Mouse (Mus musculus) lung, embryonic 14.5 days (tissue): Measurements from ENCODE around the gene Irx5. TPM values are rescaled to one million over a fixed set of nuclear protein-coding genes. Genes with fewer than 3 reads are reported as not detected.
A peak's percentile ranks its signal among the peaks of the same experiment; 100 is the strongest.

Source experiments
- ATAC-seq: fragments of 200-750 bp; cut with Nextera tagmentation; 2 replicates; pipeline ENCODE4 v1.8.0; 2017; ENCODE audit warnings: mild to moderate bottlenecking, moderate TSS enrichment, moderate library complexity; ENCODE audit not compliant: insufficient read depth
- DNase-seq: peaks from one replicate; pipeline ENCODE4 v3.0.0-alpha.2; 2015
- H3K27ac ChIP-seq: fragments of 300-500 bp; sonication (generic); 2 replicates; pipeline ENCODE4 v1.5.1; 2014; ENCODE audit warnings: low read depth, mild to moderate bottlenecking, moderate library complexity
- H3K27me3 ChIP-seq: fragments of 300-500 bp; sonication (generic); 2 replicates; pipeline ENCODE4 v1.6.1; 2014; ENCODE audit warnings: low read length, control low read depth; ENCODE audit not compliant: insufficient read depth
- H3K36me3 ChIP-seq: fragments of 300-500 bp; sonication (generic); 2 replicates; pipeline ENCODE4 v1.6.1; 2014; ENCODE audit warnings: control low read depth; ENCODE audit not compliant: insufficient read depth
- H3K4me1 ChIP-seq: fragments of 300-500 bp; sonication (generic); 2 replicates; pipeline ENCODE4 v1.6.1; 2014; ENCODE audit warnings: antibody characterized with exemption, control low read depth; ENCODE audit not compliant: insufficient read depth
- H3K4me2 ChIP-seq: fragments of 300-500 bp; sonication (generic); 2 replicates; pipeline ENCODE4 v1.6.1; 2014; ENCODE audit warnings: mild to moderate bottlenecking
- H3K4me3 ChIP-seq: fragments of 300-500 bp; sonication (generic); 2 replicates; pipeline ENCODE4 v1.5.1; 2014; ENCODE audit warnings: low read depth, low read length
- H3K9ac ChIP-seq: fragments of 300-500 bp; sonication (generic); 2 replicates; pipeline ENCODE4 v1.6.1; 2014
- H3K9me3 ChIP-seq: fragments of 300-500 bp; sonication (generic); 2 replicates; pipeline ENCODE4 v1.6.1; 2016; ENCODE audit warnings: low read depth, low read length, control low read depth
- CTCF ChIP-seq: IDR thresholded peaks from 2 replicates; pipeline ENCODE4 v1.5.1; 2016; ENCODE audit warnings: antibody characterized with exemption, low read depth
- WGBS: fragments of 180-500 bp; shearing (Covaris S2); extraction: QIAGEN DNeasy Blood & Tissue Kit; methylation state at CpG from one replicate; pipeline ENCODE4 v1.1.7; 2014; 5-methylcytosine and 5-hydroxymethylcytosine counted together
- polyA plus RNA-seq: library from polyadenylated mRNA; unstranded; fragments of >200 nt; fragmentation: Nextera tagmentation; extraction: Ambion mirVana; gene quantifications from 2 replicates; pipeline ENCODE4 v1.2.1, GENCODE M21; 2014

Gene Irx5
- polyA plus RNA-seq, 1 experiment from 2014 or later, result 22.4 TPM

- no peak for TF ChIP-seq CTCF
- DNase-seq, result peak; percentile 51
- peak overlapping the region; percentile 36 for H3K4me3 ChIP-seq
- H3K9ac ChIP-seq, result peak overlapping the region; percentile 68
- H3K27me3 ChIP-seq, result peaks cover 82% of the 10 kb centered on the region
- no peaks in the 10 kb centered on the region for H3K4me1 ChIP-seq
- no peak for ATAC-seq
- peaks cover 6% of the 10 kb centered on the region; the same call in 1 of the 2 replicates for H3K36me3 ChIP-seq
- peak overlapping the region; percentile 21; the same call in 1 of the 2 replicates for H3K27ac ChIP-seq
- H3K9me3 ChIP-seq, result no peaks in the 10 kb centered on the region
- 2% methylated on average over 36 of the region's 36 CpGs for WGBS
- peak overlapping the region; percentile 55 for H3K4me2 ChIP-seq
Measured at GRCm38 (mm10) chr8:92365241-92365943, 8.0 kb downstream of the Irx5 start.

- Histone ChIP-seq H3K9ac (peak overlapping the region; percentile 68), H3K27me3 (peaks cover 78% of the 10 kb centered on the region), H3K4me3 (peak overlapping the region; percentile 36), H3K4me1 (no peaks in the 10 kb centered on the region), H3K4me2 (peak overlapping the region; percentile 55), H3K27ac (no peak overlapping the region), H3K36me3 (0 out of 2 replicates have a peak, but pooled peaks cover 3% of the 10 kb centered on the region), H3K9me3 (no peaks in the 10 kb centered on the region)
- TF ChIP-seq CTCF, result no peak
- ATAC-seq (no peak), DNase-seq (peak; percentile 22)
- WGBS, result 6% methylated on average over 26 of the region's 26 CpGs
Measured at GRCm38 (mm10) chr8:92365944-92366735, 8.7 kb downstream of the Irx5 start.

- TF ChIP-seq CTCF, result peak; percentile 59
- peaks cover 72% of the 10 kb centered on the region for H3K27me3 ChIP-seq
- peak overlapping the region; percentile 1; the same call in 1 of the 2 replicates for H3K4me3 ChIP-seq
- WGBS, result 8% methylated on average over 20 of the region's 20 CpGs
- H3K4me1 ChIP-seq, result no peaks in the 10 kb centered on the region
- no peak overlapping the region for H3K27ac ChIP-seq
- peak overlapping the region; percentile 55 for H3K4me2 ChIP-seq
- ATAC-seq (0 out of 2 replicates have a peak, but pooled peaks have one; percentile 17), DNase-seq (peak; percentile 64)
- no peak overlapping the region for H3K9ac ChIP-seq
- no peaks in the 10 kb centered on the region for H3K9me3 ChIP-seq
- H3K36me3 ChIP-seq, result 0 out of 2 replicates have a peak, but pooled peaks cover 3% of the 10 kb centered on the region
Measured at GRCm38 (mm10) chr8:92366736-92367267, 9.4 kb downstream of the Irx5 start.

- ATAC-seq (peak; percentile 41; the same call in 1 of the 2 replicates), DNase-seq (peak; percentile 31)
- 17% methylated on average over 6 of the region's 6 CpGs for WGBS
- H3K4me1 ChIP-seq, result no peaks in the 10 kb centered on the region
- H3K9ac ChIP-seq, result no peak overlapping the region
- no peaks in the 10 kb centered on the region for H3K9me3 ChIP-seq
- no peak overlapping the region for H3K4me2 ChIP-seq
- H3K36me3 ChIP-seq, result no peaks in the 10 kb centered on the region
- no peak overlapping the region for H3K4me3 ChIP-seq
- H3K27ac ChIP-seq, result no peak overlapping the region
- peaks cover 9% of the 10 kb centered on the region; the same call in 1 of the 2 replicates for H3K27me3 ChIP-seq
- no peak for TF ChIP-seq CTCF
Measured at GRCm38 (mm10) chr8:92379524-92379923, 22.1 kb downstream of the Irx5 start.

GRCm38 (mm10) chr8:92380571-92380970 is 23.1 kb downstream of the Irx5 start:
- no peaks in the 10 kb centered on the region for H3K4me1 ChIP-seq
- ATAC-seq (no peak), DNase-seq (peak; percentile 25)
- no peak overlapping the region for H3K4me3 ChIP-seq
- peaks cover 4% of the 10 kb centered on the region; the same call in 1 of the 2 replicates for H3K27me3 ChIP-seq
- no peaks in the 10 kb centered on the region for H3K9me3 ChIP-seq
- TF ChIP-seq CTCF, result peak; percentile 47
- no peak overlapping the region for H3K9ac ChIP-seq
- H3K4me2 ChIP-seq, result no peak overlapping the region
- no peaks in the 10 kb centered on the region for H3K36me3 ChIP-seq
- no peak overlapping the region for H3K27ac ChIP-seq
- WGBS, result 30% methylated on average over 2 of the region's 2 CpGs

- 82% methylated on average over 4 of the region's 4 CpGs for WGBS
- H3K36me3 ChIP-seq, result no peaks in the 10 kb centered on the region
- no peaks in the 10 kb centered on the region for H3K9me3 ChIP-seq
- TF ChIP-seq CTCF, result no peak
- no peak for ATAC-seq
- DNase-seq, result no peak
- H3K9ac ChIP-seq, result no peak overlapping the region
- H3K27ac ChIP-seq, result no peak overlapping the region
- no peak overlapping the region for H3K4me3 ChIP-seq
- H3K4me2 ChIP-seq, result no peak overlapping the region
- H3K4me1 ChIP-seq, result no peaks in the 10 kb centered on the region
- H3K27me3 ChIP-seq, result no peaks in the 10 kb centered on the region
Measured at GRCm38 (mm10) chr8:92387893-92388292, 30.5 kb downstream of the Irx5 start.

- H3K9ac ChIP-seq, result no peak overlapping the region
- WGBS, result 73% methylated on average over 2 of the region's 2 CpGs
- no peaks in the 10 kb centered on the region for H3K4me1 ChIP-seq
- ATAC-seq (no peak), DNase-seq (no peak)
- no peak for TF ChIP-seq CTCF
- H3K4me3 ChIP-seq, result no peak overlapping the region
- no peaks in the 10 kb centered on the region for H3K27me3 ChIP-seq
- no peaks in the 10 kb centered on the region for H3K9me3 ChIP-seq
- no peak overlapping the region for H3K27ac ChIP-seq
- H3K36me3 ChIP-seq, result no peaks in the 10 kb centered on the region
- H3K4me2 ChIP-seq, result no peak overlapping the region
Measured at GRCm38 (mm10) chr8:92404218-92404617, 46.8 kb downstream of the Irx5 start.
